Mouse (Mus musculus) right cerebral cortex, postnatal 10 days (tissue): Measurements from ENCODE around the gene Ptpn20.

ENCODE experiments used
- DNase-seq, 2 experiments: peaks; one replicate each; pipeline ENCODE4 v3.0.0; 2021; ENCODE audit warnings: low spot score in 2 of 2

The Ptpn20 gene

GRCm38 (mm10) chr14:33673350-33674087, 84.5 kb downstream of the Ptpn20 start:
- DNase-seq: peak; percentile 63 to 70

DNA sequence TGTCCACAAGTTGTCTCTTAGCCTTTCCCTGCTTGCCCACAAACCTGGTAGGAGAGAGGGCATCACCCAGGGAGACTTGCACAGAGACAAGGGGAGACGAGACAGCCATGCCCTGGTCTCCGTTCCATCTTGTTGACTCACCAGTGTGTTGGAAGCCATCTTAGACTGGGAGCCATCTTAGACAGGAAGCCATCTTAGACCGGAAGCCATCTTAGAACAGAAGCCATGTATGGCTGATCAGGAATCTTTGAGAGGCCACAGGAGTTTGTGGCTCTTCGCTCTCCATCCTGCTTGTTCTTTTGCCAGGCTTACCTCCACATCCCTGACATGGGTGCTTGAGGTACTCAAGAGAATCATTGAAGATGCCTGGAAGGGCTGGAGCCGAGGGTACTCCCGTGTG, 89.0 kb downstream of the Ptpn20 start:
- DNase-seq: no peak

- no peak for DNase-seq
Observed at GRCm38 (mm10) chr14:33678740-33679139, 89.7 kb downstream of the Ptpn20 start.

- no peak for DNase-seq
Observed at GRCm38 (mm10) chr14:33680621-33681020, 91.6 kb downstream of the Ptpn20 start.

DNA sequence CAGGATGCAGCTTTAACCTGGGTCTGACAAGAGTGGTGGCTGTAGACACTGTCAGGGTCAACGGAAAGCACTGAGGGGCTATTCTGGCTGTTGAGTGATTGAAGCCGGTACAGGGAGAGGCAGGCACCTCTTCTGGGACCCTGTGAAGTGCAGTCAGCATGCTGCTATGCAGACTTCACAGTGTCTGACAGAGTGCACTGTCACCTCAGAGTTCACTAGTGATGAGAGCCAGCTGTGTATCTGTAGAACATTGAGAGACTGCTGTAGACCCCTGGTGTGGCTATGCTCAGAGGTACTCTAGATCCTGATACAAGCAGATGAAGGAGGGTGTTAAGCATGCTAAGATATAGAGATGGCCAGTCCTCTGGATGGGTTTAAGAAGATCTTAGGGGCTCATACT, 93.8 kb downstream of the Ptpn20 start:
- DNase-seq: no peak

DNA sequence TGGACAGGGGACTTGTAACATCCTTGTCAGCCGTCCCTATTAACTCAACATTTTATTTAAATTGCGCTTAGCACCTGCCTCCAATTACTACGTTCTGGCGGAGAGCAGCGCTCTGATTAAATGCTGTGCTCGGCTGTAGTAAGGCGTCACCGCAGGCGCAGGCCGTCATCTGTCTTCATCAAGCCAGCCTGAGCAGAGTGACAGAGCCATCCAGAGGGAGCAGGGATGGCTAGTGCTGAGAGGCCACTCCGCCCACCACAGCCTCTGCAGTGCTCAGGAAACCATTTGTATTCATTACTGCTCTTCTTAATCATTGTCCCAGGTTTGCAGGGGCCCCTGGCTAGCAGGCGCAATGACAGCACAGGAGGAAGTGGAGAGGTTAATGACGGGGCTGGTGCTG, 94.7 kb downstream of the Ptpn20 start:
- peak in 1 of 2 experiments; percentile 35 for DNase-seq

DNA sequence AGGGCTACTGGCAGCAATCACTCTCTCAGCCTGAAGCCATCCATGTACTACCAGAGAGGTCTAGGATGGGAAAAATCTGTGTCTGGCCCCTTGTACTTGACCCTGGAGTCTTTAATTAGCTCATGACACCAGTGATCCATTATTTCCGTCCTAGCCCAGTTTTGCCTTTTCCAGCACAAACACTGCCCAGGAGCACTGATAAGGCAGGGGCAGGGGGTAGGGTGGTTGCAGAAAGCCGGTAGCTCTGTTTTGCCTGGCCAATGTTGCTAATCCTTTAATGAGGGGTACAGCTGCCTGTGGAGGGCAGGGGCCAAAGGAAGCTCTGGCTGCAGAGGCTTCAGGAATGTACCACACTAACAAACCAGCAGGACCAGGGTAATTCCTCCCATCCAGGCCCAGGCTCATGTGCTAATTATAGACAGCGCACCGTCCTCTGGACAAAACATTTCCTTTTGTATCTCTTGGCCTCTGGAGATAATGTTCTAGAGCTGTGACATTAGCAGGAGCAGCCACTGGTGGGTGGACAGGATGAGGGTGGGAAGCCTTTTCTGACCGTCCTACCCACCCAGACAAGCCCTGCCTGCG, 98.5 kb downstream of the Ptpn20 start:
- DNase-seq: no peak

DNA sequence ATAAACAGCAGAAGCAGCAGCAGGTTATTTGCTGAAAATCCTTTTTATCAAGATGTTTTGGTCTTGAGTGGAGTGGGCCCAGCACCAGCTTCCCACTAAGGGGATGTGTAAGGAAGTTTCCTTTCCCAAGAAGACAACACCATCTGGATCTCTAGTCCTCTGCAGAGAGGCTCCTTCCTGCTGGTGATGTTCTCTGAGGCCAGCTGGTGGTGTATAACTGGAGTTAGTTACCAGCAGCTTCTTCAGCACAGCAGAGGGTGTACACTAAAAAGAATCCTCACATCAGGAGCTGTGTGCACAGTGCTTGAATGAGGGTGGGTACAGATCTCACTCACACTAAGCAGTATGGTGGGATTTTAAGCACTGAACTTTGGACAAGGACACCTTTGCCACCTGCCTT, 100.0 kb downstream of the Ptpn20 start:
- peak; percentile 53 to 79 for DNase-seq
